Mouse (Mus musculus): ENCODE data around the gene Tfpi. TPM values are rescaled to one million over a fixed set of nuclear protein-coding genes. Genes with fewer than 3 reads are reported as not detected.

Gene Tfpi
- polyA plus RNA-seq, 1 experiment, result 5.1 TPM

- H3K36me3 ChIP-seq (ENCODE audit: control insufficient read depth, insufficient read depth, low read length), result no peaks in the 10 kb centered on the region
- H3K27ac ChIP-seq (ENCODE audit: insufficient read depth, low read length), result no peak overlapping the region
- WGBS, result 87% methylated on average over 3 of the region's 3 CpGs
- no peak for TF ChIP-seq POLR2A (IDR thresholded peaks at IDR 0.05; ENCODE audit: low read depth, low read length)
- H3K4me3 ChIP-seq (ENCODE audit: extremely low read depth, insufficient read depth, insufficient read length), result no peak overlapping the region
- DNase-seq (ENCODE audit: low read depth in 1 of 2, low spot score in 2 of 2), result no peak
- H3K27me3 ChIP-seq (ENCODE audit: control insufficient read depth, insufficient read depth, low read length), result no peaks in the 10 kb centered on the region
- H3K4me1 ChIP-seq (ENCODE audit: control insufficient read depth, insufficient read depth, insufficient read length), result no peaks in the 10 kb centered on the region
These were observed 18.5 kb upstream of the Tfpi start for GRCm38 (mm10) chr2:84495108-84495507.

DNA sequence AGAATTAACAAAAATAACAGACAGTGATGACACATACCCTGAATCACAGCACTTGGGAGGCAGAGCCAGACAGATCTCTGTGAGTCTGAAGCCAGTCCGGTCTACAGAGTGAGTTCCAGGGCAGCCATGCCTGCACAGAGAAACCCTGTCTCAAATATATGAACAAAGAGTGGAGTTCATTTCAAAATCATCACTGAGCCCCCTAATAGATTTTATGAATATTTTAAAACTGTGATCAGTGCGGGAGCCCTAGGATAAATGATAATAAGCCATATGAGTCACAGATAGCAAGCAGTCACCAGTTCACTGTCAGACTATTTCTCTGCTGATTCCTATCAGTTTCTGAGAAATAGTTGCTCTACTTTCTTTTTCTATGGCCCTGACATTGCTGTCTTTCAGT lies 17.1 kb upstream of the Tfpi start:
- Histone ChIP-seq H3K4me1 (ENCODE audit: control insufficient read depth, insufficient read depth, insufficient read length) (no peaks in the 10 kb centered on the region), H3K27ac (ENCODE audit: insufficient read depth, low read length) (no peak overlapping the region), H3K36me3 (ENCODE audit: control insufficient read depth, insufficient read depth, low read length) (no peaks in the 10 kb centered on the region), H3K4me3 (ENCODE audit: extremely low read depth, insufficient read depth, insufficient read length) (no peak overlapping the region), H3K27me3 (ENCODE audit: control insufficient read depth, insufficient read depth, low read length) (no peaks in the 10 kb centered on the region)
- TF ChIP-seq CTCF (IDR thresholded peaks at IDR 0.05; ENCODE audit: extremely low read depth, insufficient read depth, insufficient read length, insufficient replicate concordance) (no peak), POLR2A (IDR thresholded peaks at IDR 0.05; ENCODE audit: low read depth, low read length) (no peak)
- no peak for DNase-seq (ENCODE audit: low read depth in 1 of 2, low spot score in 2 of 2)
- WGBS, result 93% methylated on average over 2 of the region's 2 CpGs

GRCm38 (mm10) chr2:84491715-84492114 lies 15.1 kb upstream of the Tfpi start:
- Histone ChIP-seq H3K27ac (ENCODE audit: insufficient read depth, low read length) (no peak overlapping the region), H3K4me3 (ENCODE audit: extremely low read depth, insufficient read depth, insufficient read length) (no peak overlapping the region), H3K36me3 (ENCODE audit: control insufficient read depth, insufficient read depth, low read length) (no peaks in the 10 kb centered on the region), H3K4me1 (ENCODE audit: control insufficient read depth, insufficient read depth, insufficient read length) (no peaks in the 10 kb centered on the region), H3K27me3 (ENCODE audit: control insufficient read depth, insufficient read depth, low read length) (no peaks in the 10 kb centered on the region)
- WGBS, result 76% methylated on average over 1 of the region's 1 CpGs
- no peak for DNase-seq (ENCODE audit: low read depth in 1 of 2, low spot score in 2 of 2)
- TF ChIP-seq CTCF (IDR thresholded peaks at IDR 0.05; ENCODE audit: extremely low read depth, insufficient read depth, insufficient read length, insufficient replicate concordance), result no peak
- TF ChIP-seq POLR2A (IDR thresholded peaks at IDR 0.05; ENCODE audit: low read depth, low read length), result no peak

GRCm38 (mm10) chr2:84487705-84488291 lies 11.2 kb upstream of the Tfpi start:
- WGBS, result 61% methylated on average over 9 of the region's 9 CpGs
- Histone ChIP-seq H3K4me3 (ENCODE audit: extremely low read depth, insufficient read depth, insufficient read length) (no peak overlapping the region), H3K36me3 (ENCODE audit: control insufficient read depth, insufficient read depth, low read length) (no peaks in the 10 kb centered on the region), H3K27ac (ENCODE audit: insufficient read depth, low read length) (no peak overlapping the region), H3K4me1 (ENCODE audit: control insufficient read depth, insufficient read depth, insufficient read length) (no peaks in the 10 kb centered on the region), H3K27me3 (ENCODE audit: control insufficient read depth, insufficient read depth, low read length) (no peaks in the 10 kb centered on the region)
- TF ChIP-seq CTCF (IDR thresholded peaks at IDR 0.05; ENCODE audit: extremely low read depth, insufficient read depth, insufficient read length, insufficient replicate concordance) (no peak), POLR2A (IDR thresholded peaks at IDR 0.05; ENCODE audit: low read depth, low read length) (no peak)
- DNase-seq (ENCODE audit: low read depth in 1 of 2, low spot score in 2 of 2), result no peak

- TF ChIP-seq CTCF (IDR thresholded peaks at IDR 0.05; ENCODE audit: extremely low read depth, insufficient read depth, insufficient read length, insufficient replicate concordance) (no peak), POLR2A (IDR thresholded peaks at IDR 0.05; ENCODE audit: low read depth, low read length) (no peak)
- Histone ChIP-seq H3K36me3 (ENCODE audit: control insufficient read depth, insufficient read depth, low read length) (no peaks in the 10 kb centered on the region), H3K4me3 (ENCODE audit: extremely low read depth, insufficient read depth, insufficient read length) (no peak overlapping the region), H3K27me3 (ENCODE audit: control insufficient read depth, insufficient read depth, low read length) (no peaks in the 10 kb centered on the region), H3K4me1 (ENCODE audit: control insufficient read depth, insufficient read depth, insufficient read length) (no peaks in the 10 kb centered on the region), H3K27ac (ENCODE audit: insufficient read depth, low read length) (no peak overlapping the region)
- DNase-seq (ENCODE audit: low read depth in 1 of 2, low spot score in 2 of 2), result peak; percentile 53 to 63
- WGBS, result 4% methylated on average over 7 of the region's 7 CpGs
These were observed 5.3 kb upstream of the Tfpi start for GRCm38 (mm10) chr2:84481863-84482262.

DNA sequence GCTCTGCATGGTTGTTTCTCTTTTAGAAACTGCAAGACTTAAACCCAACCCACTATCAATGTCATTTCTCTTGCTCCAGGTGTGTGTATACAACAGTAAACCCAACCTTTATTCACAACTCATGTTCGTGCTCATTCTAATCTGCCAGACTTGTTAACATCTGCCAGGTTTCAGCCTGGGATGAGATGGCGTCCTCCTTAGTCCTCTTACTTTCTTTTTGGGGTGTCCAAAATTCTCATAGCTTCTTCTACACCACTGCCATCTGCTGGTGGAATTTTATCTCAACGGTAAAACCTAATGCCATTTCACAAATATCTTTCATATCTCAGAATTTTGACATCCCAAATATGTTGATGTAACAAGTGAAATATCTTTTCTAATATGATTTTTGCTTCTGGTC lies 2.5 kb upstream of the Tfpi start:
- peak; percentile 40 to 67 for DNase-seq (ENCODE audit: low read depth in 1 of 2, low spot score in 2 of 2)
- no peaks in the 10 kb centered on the region for H3K4me1 ChIP-seq (ENCODE audit: control insufficient read depth, insufficient read depth, insufficient read length)
- H3K36me3 ChIP-seq (ENCODE audit: control insufficient read depth, insufficient read depth, low read length), result no peaks in the 10 kb centered on the region
- 3% methylated on average over 3 of the region's 3 CpGs for WGBS
- H3K4me3 ChIP-seq (ENCODE audit: extremely low read depth, insufficient read depth, insufficient read length), result no peak overlapping the region
- no peaks in the 10 kb centered on the region for H3K27me3 ChIP-seq (ENCODE audit: control insufficient read depth, insufficient read depth, low read length)
- H3K27ac ChIP-seq (ENCODE audit: insufficient read depth, low read length), result no peak overlapping the region
- TF ChIP-seq POLR2A (IDR thresholded peaks at IDR 0.05; ENCODE audit: low read depth, low read length) (no peak), CTCF (IDR thresholded peaks at IDR 0.05; ENCODE audit: extremely low read depth, insufficient read depth, insufficient read length, insufficient replicate concordance) (no peak)

GRCm38 (mm10) chr2:84477759-84478158 lies 1.2 kb upstream of the Tfpi start:
- H3K4me1 ChIP-seq (ENCODE audit: control insufficient read depth, insufficient read depth, insufficient read length), result no peaks in the 10 kb centered on the region
- 95% methylated on average over 6 of the region's 6 CpGs for WGBS
- DNase-seq (ENCODE audit: low read depth in 1 of 2, low spot score in 2 of 2), result no peak
- no peak for TF ChIP-seq POLR2A (IDR thresholded peaks at IDR 0.05; ENCODE audit: low read depth, low read length)
- TF ChIP-seq CTCF (IDR thresholded peaks at IDR 0.05; ENCODE audit: extremely low read depth, insufficient read depth, insufficient read length, insufficient replicate concordance), result no peak
- no peaks in the 10 kb centered on the region for H3K27me3 ChIP-seq (ENCODE audit: control insufficient read depth, insufficient read depth, low read length)
- no peaks in the 10 kb centered on the region for H3K36me3 ChIP-seq (ENCODE audit: control insufficient read depth, insufficient read depth, low read length)
- no peak overlapping the region for H3K4me3 ChIP-seq (ENCODE audit: extremely low read depth, insufficient read depth, insufficient read length)
- H3K27ac ChIP-seq (ENCODE audit: insufficient read depth, low read length), result no peak overlapping the region
